Comparison of ENCODE assay signal across 9 mouse cellular contexts in genomic region chr11:34008214-34008613, GRCm38 (mm10). TPM values are rescaled to one million over a fixed set of nuclear protein-coding genes. Genes with fewer than 3 reads are reported as not detected.
DNase-seq lines count a peak whose midpoint lies in the region; ATAC-seq lines count a peak whose summit lies in the region.
"Had no signal": no experiment of that assay in that cellular context is flagged by ENCODE, and none has a peak within 500 bp of the region (broad histone marks: within the 10 kb centered on the region; RNA-seq: fewer than 3 reads in every experiment).

No protein-coding gene starts in this region.

- no peak overlapping the region for H3K4me2 ChIP-seq in midbrain, embryonic 15.5 days
- H3K4me2 ChIP-seq in midbrain, embryonic 14.5 days (ENCODE audit: low read length): no peak overlapping the region

- H3K27ac ChIP-seq in midbrain, embryonic 10.5 days (replicated peaks): 0 out of 2 replicates have a peak overlapping the region, but pooled peaks have one; percentile 23
- H3K27ac ChIP-seq in midbrain, embryonic 15.5 days: no peak overlapping the region
- H3K27ac ChIP-seq in midbrain, embryonic 14.5 days (replicated peaks; ENCODE audit: low read depth, low read length): no peak overlapping the region
- H3K27ac ChIP-seq: heart, embryonic 10.5 days had no signal

- no peak overlapping the region for H3K4me3 ChIP-seq in midbrain, embryonic 10.5 days
- no peak overlapping the region for H3K4me3 ChIP-seq in midbrain, embryonic 15.5 days
- H3K4me3 ChIP-seq in midbrain, embryonic 14.5 days (replicated peaks; ENCODE audit: low read depth, low read length): no peak overlapping the region
- H3K4me3 ChIP-seq: heart, embryonic 10.5 days had no signal

- no peak for DNase-seq in midbrain, embryonic 10.5 days (ENCODE audit: low spot score)
- peak; percentile 59 to 69 for DNase-seq in thymus, postnatal 36 days
- DNase-seq in Muller cell, postnatal 12 days (ENCODE audit: inconsistent ontology term): no peak
- DNase-seq in midbrain, embryonic 14.5 days: no peak
- no peak for DNase-seq in frontal cortex, postnatal 36 days (ENCODE audit: low spot score in 2 of 2)

- 88% methylated on average over 11 of the region's 11 CpGs for WGBS in midbrain, embryonic 10.5 days
- WGBS in midbrain, embryonic 15.5 days: 90% methylated on average over 11 of the region's 11 CpGs
- 86% methylated on average over 11 of the region's 11 CpGs for WGBS in midbrain, embryonic 14.5 days

- ATAC-seq in midbrain, embryonic 15.5 days (replicated peaks): no peak
- peak; percentile 25 for ATAC-seq in inflammation-experienced regulatory T-cells, adult 6 months
- peak; percentile 32 for ATAC-seq in monocyte, adult 5-6 weeks (replicated peaks; ENCODE audit: insufficient number of reproducible peaks, low FRiP score, low TSS enrichment, poor library complexity, severe bottlenecking)
- no peak for ATAC-seq in midbrain, embryonic 14.5 days (ENCODE audit: low FRiP score, low TSS enrichment)

- H3K9me3 ChIP-seq in midbrain, embryonic 10.5 days (replicated peaks): no peaks in the 10 kb centered on the region
- H3K9me3 ChIP-seq in midbrain, embryonic 15.5 days: no peaks in the 10 kb centered on the region
- no peaks in the 10 kb centered on the region for H3K9me3 ChIP-seq in midbrain, embryonic 14.5 days (ENCODE audit: control insufficient read depth, low read length)
- H3K9me3 ChIP-seq: heart, embryonic 10.5 days had no signal

- H3K36me3 ChIP-seq in midbrain, embryonic 10.5 days: no peaks in the 10 kb centered on the region
- no peaks in the 10 kb centered on the region for H3K36me3 ChIP-seq in midbrain, embryonic 15.5 days (replicated peaks)
- H3K36me3 ChIP-seq in midbrain, embryonic 14.5 days (ENCODE audit: control insufficient read depth, insufficient read depth, low read length): no peaks in the 10 kb centered on the region
- H3K36me3 ChIP-seq: heart, embryonic 10.5 days had no signal

- no peak overlapping the region for H3K9ac ChIP-seq in midbrain, embryonic 15.5 days
- no peak overlapping the region for H3K9ac ChIP-seq in midbrain, embryonic 14.5 days (replicated peaks; ENCODE audit: low read length)

- H3K27me3 ChIP-seq in midbrain, embryonic 10.5 days (ENCODE audit: low read depth, poor library complexity, severe bottlenecking): no peaks in the 10 kb centered on the region
- H3K27me3 ChIP-seq in midbrain, embryonic 15.5 days (replicated peaks): 0 out of 2 replicates have a peak, but pooled peaks cover 3% of the 10 kb centered on the region
- no peaks in the 10 kb centered on the region for H3K27me3 ChIP-seq in midbrain, embryonic 14.5 days (ENCODE audit: control insufficient read depth, insufficient read depth, low read length)

- 0 out of 2 replicates have a peak, but pooled peaks cover 4% of the 10 kb centered on the region for H3K4me1 ChIP-seq in midbrain, embryonic 10.5 days
- H3K4me1 ChIP-seq in midbrain, embryonic 15.5 days: no peaks in the 10 kb centered on the region
- H3K4me1 ChIP-seq in midbrain, embryonic 14.5 days (ENCODE audit: control insufficient read depth, insufficient read depth, low read length): no peaks in the 10 kb centered on the region

RNA-seq across cellular contexts. Expression of gene Kcnip1, which starts 15.3 kb away (rescaled TPM):
- 5.8 and 8.1 TPM in 2 replicates for polyA plus RNA-seq in midbrain, embryonic 10.5 days (2016; fragmentation: Nextera tagmentation; extraction: Ambion mirVana)
- 86.6 and 92.9 TPM in 2 replicates for polyA plus RNA-seq in midbrain, embryonic 15.5 days (2015; fragmentation: Nextera tagmentation; extraction: Ambion mirVana)
- polyA plus RNA-seq in inflammation-experienced regulatory T-cells, adult 6 months (2017; shearing (Covaris generic)): under 1 TPM in 1 of 3 experiments, not detected in 2; 0.58 TPM
- total RNA-seq in monocyte, adult 5-6 weeks (2017): 0.19 TPM in 1 of 3 replicates, not detected in the others
- 76.5 and 93.5 TPM in 2 replicates for polyA plus RNA-seq in midbrain, embryonic 14.5 days (2014; fragmentation: Nextera tagmentation; extraction: Ambion mirVana)

RNA-seq across cellular contexts. Expression of gene Lcp2, which starts 38.5 kb away (rescaled TPM):
- 1.8 and 2.6 TPM in 2 replicates for polyA plus RNA-seq in midbrain, embryonic 10.5 days (2016; fragmentation: Nextera tagmentation; extraction: Ambion mirVana)
- 2.6 and 4.0 TPM in 2 replicates for polyA plus RNA-seq in midbrain, embryonic 15.5 days (2015; fragmentation: Nextera tagmentation; extraction: Ambion mirVana)
- 100 to 1,000 TPM; 451 to 581 (median 480) TPM for polyA plus RNA-seq in inflammation-experienced regulatory T-cells, adult 6 months (2017; shearing (Covaris generic))
- total RNA-seq in monocyte, adult 5-6 weeks (2017): 193 to 222 TPM (median 205 TPM) in 3 replicates
- 1.2 and 1.9 TPM in 2 replicates for polyA plus RNA-seq in midbrain, embryonic 14.5 days (2014; fragmentation: Nextera tagmentation; extraction: Ambion mirVana)

RNA-seq across cellular contexts. Expression of gene Kcnmb1, which starts 45.4 kb away (rescaled TPM):
- polyA plus RNA-seq in midbrain, embryonic 10.5 days (2016; fragmentation: Nextera tagmentation; extraction: Ambion mirVana): 0.19 and 0.25 TPM in 2 replicates
- 0.20 and 0.21 TPM in 2 replicates for polyA plus RNA-seq in midbrain, embryonic 15.5 days (2015; fragmentation: Nextera tagmentation; extraction: Ambion mirVana)
- 1 to 10 TPM in 1 of 3 experiments, under 1 TPM in 2; 0.53 to 1.6 (median 0.66) TPM for polyA plus RNA-seq in inflammation-experienced regulatory T-cells, adult 6 months (2017; shearing (Covaris generic))
- 0.19 TPM in 1 of 3 replicates, not detected in the others for total RNA-seq in monocyte, adult 5-6 weeks (2017)
- polyA plus RNA-seq in midbrain, embryonic 14.5 days (2014; fragmentation: Nextera tagmentation; extraction: Ambion mirVana): 0.18 and 0.39 TPM in 2 replicates

Comparison
In these comparisons a context has a peak if more than half of its experiments do, and no peak if none do; other contexts are left out.
1. DNase-seq: peak in thymus, postnatal 36 days (2 of 2); none in midbrain, embryonic 10.5 days (single experiment), Muller cell, postnatal 12 days (single experiment), midbrain, embryonic 14.5 days (single experiment) and frontal cortex, postnatal 36 days (0 of 2).
2. ATAC-seq: peak in inflammation-experienced regulatory T-cells, adult 6 months (single experiment) and monocyte, adult 5-6 weeks (single experiment); none in midbrain, embryonic 15.5 days (single experiment) and midbrain, embryonic 14.5 days (single experiment).
3. RNA of gene Lcp2, which starts 38.5 kb away (polyA plus RNA-seq): 451 to 581 TPM in inflammation-experienced regulatory T-cells, adult 6 months; 2.6 to 4.0 TPM in midbrain, embryonic 15.5 days, 1.2 to 1.9 TPM in midbrain, embryonic 14.5 days and 1.8 to 2.6 TPM in midbrain, embryonic 10.5 days; every median in the first group is over 10 times any median in the second.